Mouse (Mus musculus) MEL (cell line): ENCODE measurements at regions not wholly inside any gene's neighbourhood (a gene's known extent, or its start where the extent isn't known, plus 50 kb on each side); places are given as distances from the start of the nearest gene placed in this dataset.

Source experiments
- DNase-seq: peaks from one replicate; pipeline ENCODE4 v3.0.0; 2011; ENCODE audit warnings: low read depth, low spot score
- H3K27ac ChIP-seq: 2 replicates; pipeline ENCODE4 v1.5.1; 2012; ENCODE audit warnings: low read depth, mild to moderate bottlenecking, control low read depth, low read length, moderate library complexity; ENCODE audit not compliant: control insufficient read depth
- H3K27me3 ChIP-seq, 2 experiments: fragments of 150-350 bp in 1 of 2; sonication (generic) in 1 of 2; 2 replicates each; pipeline ENCODE4 v1.6.1; 2012; ENCODE audit warnings: low read length in 2 of 2, mild to moderate bottlenecking in 2 of 2, improper control_type of control experiment in 1 of 2, moderate library complexity in 1 of 2; ENCODE audit not compliant: insufficient read depth in 2 of 2, control insufficient read depth in 1 of 2
- H3K36me3 ChIP-seq, 2 experiments: 2 replicates each; pipeline ENCODE4 v1.6.1; 2012 to 2014; ENCODE audit warnings: low read length in 2 of 2, improper control_type of control experiment in 1 of 2, inconsistent platforms in 1 of 2, mild to moderate bottlenecking in 1 of 2; ENCODE audit not compliant: insufficient read depth in 2 of 2, control insufficient read depth in 1 of 2
- H3K4me1 ChIP-seq, 2 experiments: fragments of 150-350 bp in 1 of 2; sonication (generic) in 1 of 2; 2 replicates each; pipeline ENCODE4 v1.6.1; 2012; ENCODE audit warnings: low read length in 2 of 2, improper control_type of control experiment in 1 of 2, mild to moderate bottlenecking in 1 of 2; ENCODE audit not compliant: insufficient read depth in 2 of 2, control insufficient read depth in 1 of 2
- H3K4me3 ChIP-seq, 2 experiments: fragments of 150-350 bp in 1 of 2; sonication (generic) in 1 of 2; 2 replicates each; pipeline ENCODE4 v1.5.1; 2012; ENCODE audit warnings: low read depth in 2 of 2, low read length in 2 of 2, mild to moderate bottlenecking in 2 of 2, moderate library complexity in 2 of 2, control low read depth in 1 of 2, improper control_type of control experiment in 1 of 2; ENCODE audit not compliant: control insufficient read depth in 1 of 2, insufficient read depth in 1 of 2
- H3K79me2 ChIP-seq: 2 replicates; pipeline ENCODE4 v1.6.1; 2012; ENCODE audit warnings: mild to moderate bottlenecking, low read length, moderate library complexity; ENCODE audit not compliant: control insufficient read depth, poor library complexity, insufficient read depth
- H3K9ac ChIP-seq: 2 replicates; pipeline ENCODE4 v1.6.1; 2012; ENCODE audit warnings: low read depth, mild to moderate bottlenecking, control low read depth, low read length, moderate library complexity; ENCODE audit not compliant: control insufficient read depth, poor library complexity, severe bottlenecking
- H3K9me3 ChIP-seq: fragments of 150-350 bp; sonication (generic); replicated peaks from 2 replicates; pipeline ENCODE4 v1.6.1; 2012; ENCODE audit warnings: mild to moderate bottlenecking, low read length, improper control_type of control experiment, moderate library complexity; ENCODE audit not compliant: insufficient read depth
- CHD1 ChIP-seq: IDR thresholded peaks from 2 replicates; pipeline ENCODE4 v1.6.1; 2012; ENCODE audit warnings: low read depth, mild to moderate bottlenecking, inconsistent platforms, low read length, improper control_type of control experiment
- GATA1 ChIP-seq: IDR thresholded peaks from 2 replicates; pipeline ENCODE4 v1.6.1; 2011; ENCODE audit warnings: low read depth, low read length, improper control_type of control experiment
- MAX ChIP-seq: IDR thresholded peaks from 2 replicates; pipeline ENCODE4 v1.6.1; 2011; ENCODE audit warnings: low read length, improper control_type of control experiment
- MAZ ChIP-seq: IDR thresholded peaks from 2 replicates; pipeline ENCODE4 v1.6.1; 2012; ENCODE audit warnings: low read depth, mild to moderate bottlenecking, inconsistent platforms, low read length, improper control_type of control experiment
- MYB ChIP-seq: IDR thresholded peaks from 2 replicates; pipeline ENCODE4 v1.6.1; 2011; ENCODE audit warnings: mild to moderate bottlenecking, low read depth, low read length, improper control_type of control experiment
- POLR2A ChIP-seq, 2 experiments: IDR thresholded peaks; 2 replicates each; pipeline ENCODE4 v1.6.1; 2011 to 2012; ENCODE audit warnings: low read length in 2 of 2, mild to moderate bottlenecking in 2 of 2, control low read depth in 1 of 2, improper control_type of control experiment in 1 of 2, low read depth in 1 of 2, moderate library complexity in 1 of 2; ENCODE audit not compliant: control insufficient read depth in 1 of 2, insufficient read depth in 1 of 2, poor library complexity in 1 of 2
- POLR2AphosphoS2 ChIP-seq: IDR thresholded peaks from 2 replicates; pipeline ENCODE4 v1.6.1; 2011; ENCODE audit warnings: low read length, improper control_type of control experiment
- POLR2AphosphoS5 ChIP-seq: IDR thresholded peaks from 2 replicates; pipeline ENCODE4 v1.6.1; 2012; ENCODE audit warnings: low read depth, borderline replicate concordance, mild to moderate bottlenecking, inconsistent platforms, low read length, moderate library complexity, mixed read lengths
- RAD21 ChIP-seq: IDR thresholded peaks from 2 replicates; pipeline ENCODE4 v1.6.1; 2011; ENCODE audit warnings: mild to moderate bottlenecking, low read depth, low read length, improper control_type of control experiment
- SMC3 ChIP-seq: IDR thresholded peaks from 2 replicates; pipeline ENCODE4 v1.6.1; 2011; ENCODE audit warnings: low read depth, low read length, improper control_type of control experiment
- TAL1 ChIP-seq: IDR thresholded peaks from 2 replicates; pipeline ENCODE4 v1.6.1; 2012; ENCODE audit warnings: mild to moderate bottlenecking, inconsistent platforms, low read length, moderate library complexity, mixed read lengths
- TBP ChIP-seq: IDR thresholded peaks from 2 replicates; pipeline ENCODE4 v1.8.0; 2011; ENCODE audit warnings: low read depth, low read length, improper control_type of control experiment
- TCF12 ChIP-seq: IDR thresholded peaks from 2 replicates; pipeline ENCODE4 v1.6.1; 2014; ENCODE audit warnings: low read depth, mild to moderate bottlenecking, inconsistent platforms, low read length, improper control_type of control experiment, moderate library complexity
- UBTF ChIP-seq: IDR thresholded peaks from 2 replicates; pipeline ENCODE4 v1.6.1; 2012; ENCODE audit warnings: low read depth, mild to moderate bottlenecking, inconsistent platforms, low read length, improper control_type of control experiment, moderate library complexity, borderline replicate concordance; ENCODE audit not compliant: insufficient read depth
- USF1 ChIP-seq: IDR thresholded peaks from 2 replicates; pipeline ENCODE4 v1.6.1; 2014; ENCODE audit warnings: low read depth, mild to moderate bottlenecking, inconsistent platforms, low read length, improper control_type of control experiment, moderate library complexity
- USF2 ChIP-seq, 2 experiments: IDR thresholded peaks; 2 replicates each; pipeline ENCODE4 v1.6.1; 2011 to 2012; ENCODE audit warnings: improper control_type of control experiment in 2 of 2, low read length in 2 of 2, borderline replicate concordance in 1 of 2, inconsistent platforms in 1 of 2, low read depth in 1 of 2, mild to moderate bottlenecking in 1 of 2; ENCODE audit not compliant: insufficient read depth in 1 of 2
- ZMIZ1 ChIP-seq: IDR thresholded peaks from 2 replicates; pipeline ENCODE4 v1.6.1; 2012; ENCODE audit warnings: low read depth, mild to moderate bottlenecking, inconsistent platforms, low read length, improper control_type of control experiment, moderate library complexity
- ZNF384 ChIP-seq: IDR thresholded peaks from 2 replicates; pipeline ENCODE4 v1.6.1; 2012; ENCODE audit warnings: low read depth, mild to moderate bottlenecking, inconsistent platforms, low read length, improper control_type of control experiment

DNA sequence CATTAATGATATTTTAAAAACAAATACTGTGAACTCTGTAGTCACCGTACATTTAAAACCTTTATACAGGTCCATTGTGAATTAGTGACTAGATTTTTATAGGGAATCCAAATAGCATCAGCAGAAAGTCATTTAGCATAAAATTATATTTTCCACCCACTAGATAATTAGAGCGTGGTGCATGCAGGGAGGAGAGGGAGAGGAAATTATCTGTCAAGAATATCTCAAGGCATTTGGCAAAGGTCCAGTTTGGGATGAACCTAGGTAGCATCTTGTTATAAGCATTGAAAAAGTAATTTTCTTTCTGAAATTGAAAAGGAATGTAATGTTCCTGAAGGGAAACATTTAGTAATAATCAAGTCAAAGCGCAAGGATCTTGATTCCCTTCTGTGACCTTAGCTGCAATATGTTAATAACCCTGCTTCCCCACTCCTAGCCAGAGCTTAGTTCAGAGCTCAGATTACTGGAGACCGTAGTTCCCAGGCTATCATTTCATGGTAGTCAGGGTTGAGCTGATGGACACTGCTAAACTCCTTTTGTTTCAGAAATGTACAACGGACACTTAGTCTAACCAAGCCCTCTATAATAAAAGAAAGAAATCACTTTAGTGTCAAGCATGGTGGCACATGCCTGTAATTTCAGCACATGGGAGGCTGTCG lies 200.8 kb upstream of the Slc39a10 start:
- TF ChIP-seq TCF12 (no peak), SMC3 (no peak), MYB (no peak), TAL1 (no peak), POLR2AphosphoS2 (no peak), ZNF384 (no peak), CHD1 (no peak), UBTF (no peak), RAD21 (no peak), TBP (no peak), GATA1 (no peak), USF1 (no peak)
- Histone ChIP-seq H3K9me3 (no peaks in the 10 kb centered on the region), H3K4me1 (no peaks in the 10 kb centered on the region), H3K27me3 (no peaks in the 10 kb centered on the region), H3K79me2 (no peaks in the 10 kb centered on the region), H3K4me3 (no peak overlapping the region), H3K36me3 (no peaks in the 10 kb centered on the region), H3K9ac (no peak overlapping the region), H3K27ac (no peak overlapping the region)
- DNase-seq, result no peak

GRCm38 (mm10) chr1:47076423-47076822 lies 183.8 kb upstream of the Slc39a10 start:
- no peak overlapping the region for H3K9ac ChIP-seq
- no peaks in the 10 kb centered on the region for H3K9me3 ChIP-seq
- H3K4me3 ChIP-seq, result no peak overlapping the region
- TF ChIP-seq POLR2A (IDR thresholded peaks at IDR 0.05; ENCODE audit: control insufficient read depth in 1 of 2, insufficient read depth in 1 of 2, low read depth in 1 of 2, low read length in 2 of 2, poor library complexity in 1 of 2), result no peak
- TF ChIP-seq USF1, result no peak
- TF ChIP-seq USF2 (IDR thresholded peaks at IDR 0.05; ENCODE audit: borderline replicate concordance in 1 of 2, insufficient read depth in 1 of 2, low read depth in 1 of 2, low read length in 2 of 2), result no peak
- TF ChIP-seq MAX, result no peak
- no peak for TF ChIP-seq MAZ
- TF ChIP-seq ZMIZ1, result no peak
- no peak for TF ChIP-seq POLR2AphosphoS5
- no peak for TF ChIP-seq POLR2AphosphoS2
- no peaks in the 10 kb centered on the region for H3K36me3 ChIP-seq
- no peaks in the 10 kb centered on the region for H3K4me1 ChIP-seq
- no peaks in the 10 kb centered on the region for H3K27me3 ChIP-seq
- no peak overlapping the region for H3K27ac ChIP-seq
- no peaks in the 10 kb centered on the region for H3K79me2 ChIP-seq
- DNase-seq, result no peak
